Mouse (Mus musculus) frontal cortex, postnatal 25 days (tissue): Measurements from ENCODE around the gene Lctl.
"Not testable (repeated sequence)": the region's sequence is repeated elsewhere in the genome, so short reads cannot be mapped to it uniquely, and the experiment has no call there.

Source experiments
- DNase-seq, 2 experiments: peaks; one replicate each; pipeline ENCODE4 v3.0.0; 2022; ENCODE audit warnings: low spot score in 2 of 2

Gene Lctl

DNA sequence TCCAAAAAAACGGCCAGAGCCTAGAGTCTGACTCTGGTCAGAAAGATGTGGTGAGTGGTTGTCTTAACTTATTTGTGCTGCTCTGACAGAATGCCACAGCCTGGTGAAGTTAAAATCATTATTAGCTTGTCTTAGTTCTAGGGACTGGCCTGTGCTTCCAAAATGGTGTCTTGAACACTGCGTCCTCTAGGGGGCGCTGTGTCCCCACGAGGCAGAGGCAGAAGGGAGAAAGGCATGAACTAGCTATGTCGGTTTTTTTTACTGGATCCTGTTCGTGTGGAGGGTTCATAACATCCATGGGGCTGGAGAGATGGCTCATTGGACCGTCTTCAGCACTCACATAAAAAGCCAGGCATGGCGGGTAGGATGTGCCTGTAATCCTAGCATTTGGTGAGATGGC is 3.0 kb downstream of the Lctl start:
- DNase-seq, result peak; percentile 6 to 14

DNA sequence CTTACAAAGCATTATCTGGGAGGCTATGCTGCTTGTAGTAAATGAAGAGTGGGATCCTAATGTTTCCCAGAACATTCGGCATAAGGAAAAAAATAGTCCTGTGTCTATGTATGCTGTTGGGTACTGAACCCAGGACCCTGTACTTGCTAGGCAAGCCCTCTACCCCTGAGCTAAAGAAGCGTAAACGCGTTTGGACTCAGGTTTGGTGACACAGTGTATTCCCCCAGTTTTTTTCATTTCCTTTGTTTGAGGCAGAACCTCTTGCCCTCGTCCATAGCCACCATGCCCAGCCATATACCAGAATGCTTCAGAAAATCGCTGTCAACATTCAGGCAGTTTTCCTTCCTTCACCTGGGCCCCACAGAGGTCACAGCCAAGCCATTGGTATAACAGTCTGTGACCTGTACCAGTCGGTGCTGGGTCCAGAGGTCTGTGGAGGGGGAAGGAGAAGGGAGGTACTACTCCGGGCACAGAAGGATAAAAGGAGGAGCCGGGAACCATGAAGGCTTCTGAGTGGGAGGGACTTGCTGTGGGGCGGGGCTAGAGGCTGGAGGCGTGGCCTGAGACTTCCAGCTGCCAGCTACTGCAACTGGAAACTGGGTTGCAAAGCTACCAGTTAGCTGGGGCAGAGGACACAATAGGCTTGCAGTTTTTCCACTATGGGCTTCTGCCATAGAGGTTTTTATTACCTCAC is 3.8 kb downstream of the Lctl start:
- no peak for DNase-seq

DNA sequence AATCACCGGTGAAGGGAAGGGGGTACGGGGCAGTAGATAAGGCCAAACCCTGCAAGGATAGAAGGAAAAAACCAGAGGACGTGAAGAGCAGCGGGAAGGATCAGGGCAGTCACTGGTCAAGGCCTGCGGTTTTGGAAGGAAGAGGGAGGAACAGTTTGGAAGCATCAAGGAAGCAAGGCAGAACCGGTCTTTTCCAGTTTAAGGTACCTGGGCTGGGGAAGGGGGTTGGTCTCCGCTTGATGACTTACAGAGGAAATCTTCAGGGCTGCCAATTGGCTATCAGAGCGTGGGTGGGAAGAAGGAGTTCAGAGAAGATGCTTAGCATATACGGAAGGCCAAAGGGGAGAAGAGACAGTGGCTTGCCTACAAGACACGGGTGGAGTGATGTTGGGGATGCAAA is 5.7 kb downstream of the Lctl start:
- no peak for DNase-seq

DNA sequence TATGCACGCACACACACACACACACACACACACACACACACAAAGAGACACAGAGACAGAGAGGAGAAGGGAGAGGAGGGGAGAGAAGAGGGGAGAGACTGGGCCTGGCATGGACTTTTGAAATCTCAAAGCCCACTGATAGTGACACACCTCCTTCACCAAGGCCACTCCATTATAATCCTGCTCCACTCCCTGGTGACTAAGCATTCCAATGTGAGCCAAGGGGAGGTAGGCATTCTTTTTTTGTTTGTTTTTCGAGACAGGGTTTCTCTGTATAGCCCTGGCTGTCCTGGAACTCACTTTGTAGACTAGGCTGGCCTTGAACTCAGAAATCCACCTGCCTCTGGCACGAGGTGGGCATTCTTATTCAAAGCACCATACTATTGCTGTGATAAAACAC is 7.9 kb downstream of the Lctl start:
- DNase-seq, result not testable (repeated sequence)

DNA sequence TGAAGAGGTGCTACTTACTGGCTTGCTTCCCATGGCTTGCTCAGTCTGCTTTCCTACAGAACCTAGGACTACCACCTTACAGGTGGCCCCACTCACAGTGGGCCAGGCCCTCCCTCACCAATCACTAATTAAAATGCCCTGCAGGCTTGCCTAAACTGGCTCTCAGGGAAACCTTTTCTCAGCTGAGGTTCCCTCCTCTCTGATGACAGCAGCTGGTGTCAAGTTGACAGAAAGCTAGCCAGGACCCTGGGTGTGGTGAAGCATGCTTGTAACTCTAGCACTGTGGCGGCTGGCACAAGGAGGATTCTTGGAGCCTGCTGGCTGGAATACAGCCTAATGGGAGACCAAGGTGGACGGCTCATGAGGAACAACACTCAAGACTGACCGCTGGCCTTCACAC is 8.4 kb downstream of the Lctl start:
- no peak for DNase-seq

DNA sequence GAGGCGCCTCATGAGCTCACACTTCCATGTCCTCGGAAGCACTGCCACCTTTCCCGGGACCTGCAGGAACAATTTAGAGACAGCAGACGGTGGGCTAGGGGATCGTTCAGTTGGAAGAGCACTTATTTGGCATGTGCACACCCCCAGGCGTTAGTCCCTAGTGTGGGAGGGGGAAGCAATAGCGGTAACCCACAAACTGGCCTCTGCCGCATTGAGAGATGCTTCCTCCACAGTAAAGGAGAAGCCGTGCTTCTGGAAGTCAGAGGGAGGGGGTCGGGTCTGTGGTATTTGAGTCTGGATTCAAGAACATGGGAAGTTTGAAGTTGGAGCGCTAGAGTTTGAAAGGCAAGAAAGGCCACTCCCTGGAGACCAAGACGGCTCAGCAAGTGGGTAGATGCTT is 9.2 kb downstream of the Lctl start:
- DNase-seq, result no peak

DNA sequence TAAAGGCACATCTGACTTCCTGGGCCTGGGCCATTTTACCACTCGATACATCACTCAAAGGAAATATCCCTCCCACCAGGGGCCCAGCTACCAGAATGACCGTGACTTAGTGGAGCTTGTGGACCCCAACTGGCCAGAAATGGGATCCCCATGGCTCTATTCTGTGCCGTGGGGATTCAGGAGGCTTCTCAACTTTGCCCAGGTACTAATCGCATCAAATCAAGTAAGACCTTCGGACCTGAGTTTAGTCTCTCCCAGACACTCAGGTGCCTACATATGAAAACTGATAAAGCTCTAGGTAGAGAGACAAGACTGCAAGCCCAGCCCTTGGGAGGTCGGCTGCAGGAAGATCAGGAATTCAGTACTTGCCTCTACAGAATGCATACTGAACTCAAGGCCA is 14.7 kb downstream of the Lctl start:
- no peak for DNase-seq

DNA sequence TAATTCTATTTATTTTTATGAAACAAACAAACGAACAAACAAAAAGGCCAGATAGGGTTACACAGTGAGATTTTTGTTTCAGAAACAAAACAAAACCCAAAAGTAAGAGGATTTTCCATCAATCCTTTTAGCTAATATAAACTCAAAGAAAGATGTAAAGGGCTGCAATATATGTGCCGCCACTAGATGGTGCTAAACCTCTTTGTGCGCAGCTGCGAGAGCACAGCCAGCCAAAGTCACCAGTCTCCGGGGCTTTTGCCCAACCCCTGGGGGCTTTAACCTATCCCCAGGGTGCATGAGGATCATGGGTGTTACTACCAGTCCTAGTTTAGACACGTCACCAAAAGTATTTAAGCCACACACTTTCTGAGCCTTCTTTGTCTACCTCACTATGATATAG is 21.9 kb downstream of the Lctl start:
- peak; percentile 36 to 50 for DNase-seq

DNA sequence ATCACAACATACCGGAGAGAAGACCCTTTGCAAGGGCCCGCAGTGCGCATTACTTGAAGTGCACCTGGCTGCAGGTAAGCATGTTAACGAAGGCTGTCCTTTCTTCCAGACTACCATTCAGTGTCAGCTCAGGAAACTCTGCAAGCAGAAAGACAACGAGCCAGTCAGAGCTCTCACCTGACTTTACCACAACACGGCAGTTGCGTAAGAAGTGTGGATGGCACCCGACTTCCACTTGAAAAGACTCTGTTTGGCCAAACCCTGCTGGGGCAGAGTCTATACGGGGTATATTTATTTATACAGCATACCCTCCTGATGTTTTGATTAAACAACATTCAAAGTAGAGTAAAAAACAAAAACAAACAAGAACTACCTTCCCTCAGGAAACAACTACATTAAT is 22.9 kb downstream of the Lctl start:
- DNase-seq, result no peak

DNA sequence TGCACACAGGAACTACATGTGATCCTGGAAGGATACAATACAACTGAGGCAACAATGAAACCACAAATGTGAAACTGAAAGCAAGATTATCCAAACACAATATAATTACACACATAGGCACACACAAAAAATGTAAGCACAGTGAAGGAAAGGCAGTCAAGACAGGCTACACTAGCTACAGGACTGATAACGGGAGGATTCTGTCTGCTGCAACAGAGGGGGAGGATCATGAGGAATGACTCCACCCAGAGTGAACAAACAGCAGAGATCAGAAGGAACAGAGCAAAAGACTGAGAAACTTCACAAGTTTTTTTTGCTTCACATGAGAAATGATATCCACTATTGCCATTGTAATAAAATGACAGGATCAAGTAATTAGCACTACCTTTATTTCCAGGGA is 39.7 kb downstream of the Lctl start:
- no peak for DNase-seq

DNA sequence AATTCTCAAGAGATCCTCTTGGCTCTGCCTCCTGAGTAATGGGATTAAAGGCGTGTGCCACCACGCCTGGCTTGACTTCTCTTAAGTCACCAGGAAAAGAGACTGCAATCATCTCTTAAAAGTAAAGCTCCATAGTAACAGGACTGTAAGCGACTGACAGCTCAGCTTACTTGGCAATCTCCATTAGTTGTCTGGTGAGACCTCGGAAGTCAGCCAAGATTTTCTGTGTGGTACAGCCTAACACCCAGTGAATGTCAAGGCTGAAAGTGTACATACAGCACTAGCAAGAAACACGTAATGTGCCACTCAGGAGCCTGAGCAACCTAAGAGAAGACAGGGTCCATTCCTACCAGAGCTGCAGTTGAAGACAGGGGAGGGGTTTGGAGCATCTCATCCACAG is 43.5 kb downstream of the Lctl start:
- DNase-seq, result no peak

DNA sequence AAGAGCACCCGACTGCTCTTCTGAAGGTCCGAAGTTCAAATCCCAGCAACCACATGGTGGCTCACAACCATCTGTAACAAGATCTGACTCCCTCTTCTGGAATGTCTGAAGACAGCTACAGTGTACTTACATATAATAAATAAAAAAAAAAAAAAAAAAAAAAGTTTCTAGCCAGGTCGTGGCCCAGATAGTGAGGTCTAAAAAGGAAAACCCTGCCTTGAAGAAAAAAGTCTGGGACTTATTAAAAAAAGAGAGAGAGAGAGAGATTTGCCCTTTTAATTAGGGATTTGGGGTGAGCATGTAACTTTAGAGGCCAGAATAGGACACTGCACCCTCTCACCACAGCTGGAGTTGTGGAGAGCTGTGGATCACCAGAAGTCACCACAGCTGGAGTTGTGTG is 53.0 kb downstream of the Lctl start:
- not testable (repeated sequence) for DNase-seq

DNA sequence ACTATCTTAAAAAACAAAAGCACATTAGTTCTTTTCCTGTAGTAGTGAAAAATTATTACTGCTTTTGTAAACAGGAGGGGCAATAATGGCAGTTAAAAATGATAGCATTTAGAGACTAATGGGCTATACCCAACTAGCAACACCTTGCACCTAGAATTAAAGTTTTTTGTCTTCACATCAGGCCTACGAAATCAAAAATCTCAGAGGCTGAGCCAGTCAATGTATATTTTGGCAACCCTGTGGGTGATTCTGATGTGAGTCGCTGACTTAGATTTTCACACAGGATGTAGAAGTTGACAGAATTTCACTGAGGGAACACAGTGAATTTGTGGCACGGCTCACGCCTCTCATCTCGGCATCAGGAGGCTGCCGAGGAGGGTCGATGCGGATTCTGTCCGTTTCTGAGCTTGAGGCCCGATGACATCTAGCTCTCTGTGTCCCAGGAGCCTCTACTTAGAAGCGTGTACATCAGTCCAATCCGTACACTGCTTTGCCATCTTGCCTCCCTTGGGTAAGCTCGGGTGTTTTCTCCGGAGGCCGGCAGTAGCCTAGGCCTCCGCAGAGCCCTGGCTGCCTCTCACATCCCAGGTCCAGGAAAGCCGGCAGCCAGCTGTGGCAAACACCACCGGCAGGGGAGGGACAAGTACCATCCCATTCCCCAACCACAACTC is 55.3 kb downstream of the Lctl start:
- DNase-seq, result no peak

DNA sequence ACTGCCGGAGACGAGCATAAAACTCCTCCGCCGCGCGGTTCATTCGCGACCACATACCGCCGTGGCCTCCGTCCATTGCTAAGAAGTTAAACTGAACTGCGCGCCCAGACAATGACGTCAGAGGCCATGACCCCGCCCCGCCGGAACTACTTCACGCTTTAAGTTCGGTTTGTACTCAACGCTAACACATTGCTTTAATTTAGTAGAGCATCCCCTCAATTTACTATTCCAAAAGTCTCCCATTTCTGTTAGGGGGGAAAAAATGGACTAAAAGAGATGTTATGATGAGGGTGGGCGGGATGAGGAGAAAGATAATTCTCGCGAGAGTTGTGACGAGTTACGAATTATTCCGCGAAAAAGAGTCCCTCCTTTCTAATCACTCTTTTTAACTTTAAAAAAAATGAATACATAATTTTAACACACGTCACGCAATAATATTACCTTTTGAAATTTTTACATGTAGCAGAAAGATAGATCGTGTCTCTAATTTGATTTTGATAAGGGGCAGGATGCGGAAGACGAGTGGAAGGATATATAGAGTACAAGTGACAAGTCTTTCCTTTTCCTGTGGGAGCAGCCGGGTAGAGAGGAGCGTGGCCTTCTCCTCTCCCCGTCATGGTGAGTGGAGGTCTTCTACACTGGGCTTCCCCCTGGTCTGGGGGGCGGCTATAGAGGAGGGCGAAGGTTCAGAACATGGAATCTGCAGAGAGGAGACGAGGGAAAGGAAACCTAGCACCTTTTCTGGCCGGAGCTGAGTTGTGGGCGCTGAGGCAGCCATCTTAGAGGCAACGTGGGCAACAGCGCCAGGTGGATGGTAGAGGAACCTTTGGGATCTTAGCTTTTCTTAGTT is 56.1 kb downstream of the Lctl start, which contains the start of the genes Zwilch and Rpl4:
Gene Zwilch, minus strand, starts transcription at position 289 of the 850 bp plus-strand sequence.
Gene Rpl4, plus strand, starts transcription at position 560 of the 850 bp plus-strand sequence.
- DNase-seq, result peak; percentile 73 to 77

DNA sequence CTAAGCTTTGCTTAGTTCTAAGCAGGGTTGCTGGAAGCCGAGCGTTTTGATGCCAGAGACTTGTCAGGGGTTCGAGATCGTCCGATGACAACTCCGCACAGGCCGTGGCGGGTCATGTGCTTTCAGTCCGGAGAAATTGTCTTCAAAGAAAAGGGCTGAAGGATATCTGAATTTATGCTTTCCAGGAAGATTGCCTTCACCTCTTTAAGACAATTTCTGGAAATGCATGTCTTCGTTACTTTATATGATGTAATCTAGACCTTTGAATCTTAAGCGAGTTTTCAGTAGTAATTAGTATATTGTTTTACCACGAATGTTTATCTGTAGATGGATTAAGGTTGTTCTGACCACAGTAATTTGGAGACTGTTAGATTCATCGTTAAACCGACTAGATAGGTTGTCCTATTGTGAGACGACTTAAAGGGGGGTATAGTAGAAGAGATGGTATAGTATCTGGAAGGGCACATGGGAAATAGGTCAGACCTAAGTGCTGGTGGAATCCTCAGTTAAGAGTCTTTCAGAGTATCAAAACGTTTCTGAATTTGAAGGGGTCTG is 56.8 kb downstream of the Lctl start:
- DNase-seq, result no peak

DNA sequence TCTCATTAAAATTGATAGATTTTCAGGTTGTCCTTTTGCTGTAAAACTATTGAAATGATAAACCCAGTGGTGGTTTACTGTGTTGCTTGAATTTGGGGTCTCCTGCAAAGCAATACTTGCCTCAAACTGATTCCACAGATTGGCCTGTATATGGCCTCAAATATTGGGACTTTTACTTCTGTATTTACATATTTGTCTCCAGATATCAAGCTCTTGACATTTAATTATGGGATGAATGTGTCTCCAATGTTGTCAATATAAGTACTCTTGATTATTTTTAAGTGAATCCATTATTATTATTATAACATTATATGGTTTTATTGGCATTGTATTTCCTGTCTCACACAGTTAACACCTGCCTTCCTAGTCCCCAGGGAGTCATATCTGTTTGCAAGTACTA is 57.4 kb downstream of the Lctl start:
- DNase-seq, result no peak

DNA sequence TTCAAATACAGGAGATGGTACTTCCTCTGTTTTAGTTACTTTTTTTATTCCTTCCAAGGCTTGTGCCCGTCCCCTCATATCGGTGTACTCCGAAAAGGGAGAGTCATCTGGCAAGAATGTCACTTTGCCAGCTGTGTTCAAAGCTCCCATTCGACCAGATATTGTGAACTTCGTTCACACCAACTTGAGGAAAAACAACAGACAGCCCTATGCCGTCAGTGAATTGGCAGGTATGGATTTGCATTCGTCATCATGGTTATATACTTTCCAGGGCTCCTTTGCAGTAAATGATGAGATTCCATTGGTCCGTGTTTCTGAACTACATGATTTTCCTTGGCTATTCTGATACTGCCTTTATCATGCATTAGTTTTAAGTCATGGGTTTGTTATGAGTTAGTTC is 57.8 kb downstream of the Lctl start:
- no peak for DNase-seq

DNA sequence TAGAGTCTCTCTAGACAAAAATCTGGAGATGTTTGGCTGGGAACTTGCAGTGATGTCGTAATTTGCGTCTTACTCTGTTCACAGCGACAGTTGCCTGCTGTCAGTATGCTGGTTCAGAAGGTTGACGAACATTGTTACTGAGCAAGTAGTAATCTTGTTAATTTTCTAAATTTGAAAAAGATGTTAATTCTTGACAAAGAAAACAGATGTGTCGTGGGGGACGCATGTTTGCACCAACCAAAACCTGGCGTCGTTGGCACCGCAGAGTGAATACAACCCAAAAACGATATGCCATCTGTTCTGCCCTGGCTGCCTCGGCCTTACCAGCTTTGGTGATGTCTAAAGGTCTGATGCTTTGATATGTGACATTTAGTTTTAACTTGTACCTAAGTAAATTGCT is 58.4 kb downstream of the Lctl start:
- no peak for DNase-seq

DNA sequence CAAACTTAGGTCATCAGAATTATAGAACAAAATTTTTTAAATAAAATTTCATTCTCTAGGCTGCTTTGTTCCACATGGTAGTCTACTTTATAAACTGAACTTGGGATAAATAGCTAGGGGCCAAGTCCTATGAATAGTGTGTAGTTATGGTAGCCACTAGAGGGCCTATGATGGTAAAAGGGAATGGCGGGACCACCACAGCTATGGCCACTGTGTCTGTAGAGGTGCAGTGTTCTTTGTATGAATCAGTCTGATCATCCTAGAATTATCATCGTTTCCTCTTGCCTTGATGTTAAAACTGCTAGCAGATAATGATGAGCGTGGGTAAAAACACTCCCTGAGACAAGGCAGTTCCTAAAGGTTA is 61.6 kb downstream of the Lctl start:
- no peak for DNase-seq

DNA sequence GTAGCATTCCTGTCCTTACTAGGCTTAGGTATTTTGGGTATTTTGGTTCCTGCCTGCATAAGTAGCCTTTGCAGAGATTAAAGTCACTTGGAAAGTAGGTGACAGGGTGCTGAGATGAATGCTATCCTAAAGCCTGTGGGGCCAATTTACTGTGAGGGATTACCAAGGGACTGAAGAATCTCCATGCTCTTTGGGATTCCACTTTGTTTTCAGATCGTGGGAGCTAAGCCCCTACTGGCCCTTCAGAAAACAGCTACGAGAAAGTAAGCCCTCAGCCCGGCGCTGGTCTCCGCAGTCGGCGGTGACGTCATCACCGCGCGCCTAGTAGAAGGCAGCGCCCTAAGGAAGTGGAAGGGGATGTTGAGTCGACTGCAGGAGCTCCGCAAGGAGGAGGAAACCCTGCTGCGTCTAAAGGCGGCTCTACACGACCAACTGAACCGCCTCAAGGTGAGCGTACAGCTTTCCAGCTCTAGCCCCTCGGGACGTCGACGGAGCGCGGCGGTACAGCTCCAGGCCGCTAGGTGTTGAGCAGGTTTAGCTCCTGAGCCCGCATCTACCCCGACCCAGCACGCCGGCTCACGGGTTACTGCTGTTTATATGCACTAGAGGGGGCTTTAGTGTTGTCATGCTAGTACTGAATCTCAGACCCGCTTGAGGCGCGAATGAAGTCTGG is 62.2 kb downstream of the Lctl start, which contains the start of gene Snapc5:
Gene Snapc5, plus strand, starts transcription at position 301 of the 673 bp plus-strand sequence.
- peak; percentile 84 to 85 for DNase-seq

DNA sequence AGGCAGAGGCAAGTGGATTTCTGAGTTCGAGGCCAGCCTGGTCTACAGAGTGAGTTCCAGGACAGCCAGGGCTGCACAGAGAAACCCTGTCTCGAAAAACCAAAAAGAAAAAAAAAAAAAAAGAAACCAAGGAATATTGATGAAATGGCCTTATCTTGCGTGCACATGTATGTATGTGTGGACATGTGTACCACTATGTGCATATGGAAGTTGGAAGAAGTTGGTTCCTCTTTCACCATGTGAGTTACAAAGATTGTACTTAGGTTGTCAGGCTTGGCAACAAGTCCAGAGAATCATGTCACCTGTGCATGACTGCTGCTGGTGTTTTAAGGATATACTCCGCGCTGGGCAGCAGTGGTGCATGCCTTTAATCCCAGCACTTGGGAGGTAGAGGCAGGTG is 66.3 kb downstream of the Lctl start:
- DNase-seq, result not testable (repeated sequence)
